Mouse (Mus musculus) ES-E14 (cell line): ENCODE results near the gene Gm8947. TPM values are rescaled to one million over a fixed set of nuclear protein-coding genes. Genes with fewer than 3 reads are reported as not detected.
"Not testable (repeated sequence)": the region's sequence is repeated elsewhere in the genome, so short reads cannot be mapped to it uniquely, and the experiment has no call there.

Source experiments
- DNase-seq: peaks from one replicate; pipeline ENCODE4 v3.0.0-alpha.2; 2013; ENCODE audit warnings: low read depth, low spot score
- H3K27ac ChIP-seq: 2 replicates; pipeline ENCODE4 v1.5.1; 2012; ENCODE audit warnings: low read depth, mild to moderate bottlenecking, low read length, moderate library complexity, mixed read lengths; ENCODE audit not compliant: poor library complexity, insufficient read depth, severe bottlenecking
- H3K36me3 ChIP-seq: 2 replicates; pipeline ENCODE4 v1.6.1; 2012; ENCODE audit warnings: mild to moderate bottlenecking, low read length, moderate library complexity, mixed read lengths; ENCODE audit not compliant: control insufficient read depth, poor library complexity, insufficient read depth, severe bottlenecking
- H3K4me1 ChIP-seq, 2 experiments: fragments of 150-350 bp in 1 of 2; sonication (generic) in 1 of 2; 2 replicates each; pipeline ENCODE4 v1.6.1; 2012; ENCODE audit warnings: low read length in 2 of 2, mild to moderate bottlenecking in 1 of 2, mixed read lengths in 1 of 2; ENCODE audit not compliant: control insufficient read depth in 2 of 2, insufficient read depth in 2 of 2, poor library complexity in 1 of 2
- H3K4me3 ChIP-seq, 2 experiments: fragments of 150-350 bp in 1 of 2; sonication (generic) in 1 of 2; 2 replicates each; pipeline ENCODE4 v1.5.1; 2012; ENCODE audit warnings: low read length in 2 of 2, low read depth in 1 of 2, mild to moderate bottlenecking in 1 of 2, mixed read lengths in 1 of 2; ENCODE audit not compliant: insufficient read depth in 1 of 2, poor library complexity in 1 of 2, severe bottlenecking in 1 of 2
- H3K9ac ChIP-seq: 2 replicates; pipeline ENCODE4 v1.6.1; 2012; ENCODE audit warnings: low read depth, mild to moderate bottlenecking, low read length, mixed read lengths; ENCODE audit not compliant: poor library complexity, insufficient read depth, severe bottlenecking
- H3K9me3 ChIP-seq: fragments of 150-350 bp; sonication (generic); 2 replicates; pipeline ENCODE4 v1.6.1; 2012; ENCODE audit warnings: low read depth, mild to moderate bottlenecking, low read length; ENCODE audit not compliant: control insufficient read depth, insufficient read depth
- CHD2 ChIP-seq: IDR thresholded peaks from 2 replicates; pipeline ENCODE4 v1.6.1; 2014; ENCODE audit warnings: mild to moderate bottlenecking, low read depth, low read length, inconsistent platforms
- HCFC1 ChIP-seq: IDR thresholded peaks from 2 replicates; pipeline ENCODE4 v1.6.1; 2012; ENCODE audit warnings: low read length, inconsistent platforms, borderline replicate concordance; ENCODE audit not compliant: insufficient read depth
- MAFK ChIP-seq: IDR thresholded peaks from 2 replicates; pipeline ENCODE4 v1.6.1; 2014; ENCODE audit warnings: mild to moderate bottlenecking, low read depth, low read length, inconsistent platforms; ENCODE audit not compliant: insufficient read depth
- ZC3H11A ChIP-seq: IDR thresholded peaks from 2 replicates; pipeline ENCODE4 v1.6.1; 2012; ENCODE audit warnings: low read depth, mild to moderate bottlenecking, inconsistent platforms, low read length, borderline replicate concordance
- ZNF384 ChIP-seq: IDR thresholded peaks from 2 replicates; pipeline ENCODE4 v1.6.1; 2012; ENCODE audit warnings: low read depth, low read length, inconsistent platforms
- in situ Hi-C, 2 experiments: fragments of 600-800 bp; cut with MboI; formaldehyde crosslinking; loops; one replicate each; pipeline ENCODE4 v1.15.1; 2025; ENCODE audit warnings: low sequenced_read_pairs in 2 of 2, inconsistent platforms in 1 of 2; ENCODE audit not compliant: unreplicated experiment in 2 of 2
- total RNA-seq: library from RNA; depleted of rRNA; stranded (reverse); fragments of 300-350 nt; gene quantifications from 2 replicates; pipeline ENCODE4 v1.2.3, GENCODE M21; 2012; rRNA removed

Gene Gm8947
- 0.49 and 0.58 TPM in 2 replicates for total RNA-seq

DNA sequence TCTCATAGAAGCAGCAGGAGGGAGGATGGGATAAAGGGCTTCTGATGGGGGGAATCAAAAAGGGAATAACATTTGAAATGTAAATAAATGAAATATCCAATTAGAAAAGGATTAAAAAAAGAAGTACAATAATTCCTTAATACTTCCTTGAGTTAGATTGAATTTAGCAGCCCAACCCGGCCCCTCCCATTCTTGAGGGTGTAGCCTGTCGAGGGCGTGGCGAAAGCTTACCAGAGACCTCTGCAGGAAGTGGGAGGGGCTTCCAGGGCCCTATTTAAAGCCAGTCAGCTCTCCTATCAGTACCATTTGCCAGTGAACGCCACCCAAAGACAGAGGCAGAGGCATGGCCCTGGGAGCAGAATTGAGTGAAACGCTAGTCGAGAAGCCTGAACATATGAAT, at the start of gene Gm8947:
Gene Gm8947, plus strand, starts transcription at position 302 of the 400 bp plus-strand sequence.
- H3K4me3 ChIP-seq, H3K27ac ChIP-seq, H3K9ac ChIP-seq, H3K36me3 ChIP-seq, in situ Hi-C loops, DNase-seq, H3K4me1 ChIP-seq, H3K9me3 ChIP-seq: not testable (repeated sequence)

DNA sequence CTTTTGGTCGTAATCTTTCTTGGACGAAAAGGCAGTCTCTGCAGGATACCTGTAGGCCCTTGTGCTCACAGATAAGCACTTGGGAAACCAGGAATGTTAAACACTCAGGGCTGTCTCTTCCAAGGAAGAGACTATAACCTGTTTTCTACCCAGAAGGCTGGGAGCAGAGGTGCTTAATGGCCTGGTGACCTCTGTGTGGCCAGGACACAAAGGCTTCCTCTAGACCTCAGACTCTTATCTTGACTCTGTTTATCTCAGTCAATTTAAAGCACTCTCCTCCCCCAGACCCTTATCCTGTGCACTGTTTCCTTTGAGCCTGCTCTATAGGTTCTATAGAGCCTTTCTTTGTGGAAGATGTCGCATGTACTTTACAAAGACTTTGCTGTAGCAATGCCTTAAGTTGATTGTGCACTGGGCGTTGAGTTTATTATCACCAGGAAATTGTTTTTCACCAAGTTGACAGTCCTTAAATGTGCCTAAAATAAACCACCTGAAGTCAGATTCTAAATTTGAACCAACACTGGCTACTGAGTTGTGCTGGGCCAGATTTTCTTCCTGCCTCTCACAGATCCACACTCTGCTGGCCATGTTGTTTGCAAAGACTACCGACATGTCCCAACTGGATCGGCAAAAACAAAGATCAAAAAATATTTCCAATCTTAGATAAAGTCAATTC, 47.6 kb upstream of the Gm8947 start:
- Histone ChIP-seq H3K9ac (no peak overlapping the region), H3K9me3 (no peaks in the 10 kb centered on the region), H3K4me3 (no peak overlapping the region), H3K4me1 (no peaks in the 10 kb centered on the region), H3K27ac (no peak overlapping the region), H3K36me3 (no peaks in the 10 kb centered on the region)
- in situ Hi-C loops: no loop called here
- no peak for DNase-seq
- TF ChIP-seq HCFC1: no peak
- no peak for TF ChIP-seq ZC3H11A
- TF ChIP-seq ZNF384: no peak
- TF ChIP-seq CHD2: no peak
- TF ChIP-seq MAFK: no peak

DNA sequence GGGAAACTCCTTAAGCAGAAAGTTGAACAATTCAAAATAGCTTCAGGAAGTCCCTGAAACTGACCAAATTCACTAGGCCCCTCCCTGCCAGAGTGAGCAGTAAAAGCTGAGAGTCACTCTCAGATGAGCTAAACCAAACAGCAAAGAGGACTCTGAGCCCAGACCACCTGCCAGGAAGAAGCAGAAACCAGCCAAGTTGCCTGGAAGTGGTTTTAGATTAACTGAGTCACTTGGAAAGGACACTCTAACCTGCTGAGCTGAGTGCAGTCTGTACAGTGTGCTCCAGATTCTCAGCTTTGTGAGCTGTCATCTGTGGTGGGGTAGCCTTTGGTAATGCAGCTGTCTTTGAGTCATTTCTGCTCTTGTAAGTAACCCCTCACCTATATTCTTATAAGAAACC, 44.4 kb upstream of the Gm8947 start:
- DNase-seq: no peak
- Histone ChIP-seq H3K4me3 (no peak overlapping the region), H3K9me3 (no peaks in the 10 kb centered on the region), H3K36me3 (no peaks in the 10 kb centered on the region), H3K27ac (no peak overlapping the region), H3K4me1 (no peaks in the 10 kb centered on the region), H3K9ac (no peak overlapping the region)
- no peak for TF ChIP-seq MAFK
- TF ChIP-seq HCFC1: no peak
- TF ChIP-seq ZNF384: no peak
- no peak for TF ChIP-seq CHD2
- TF ChIP-seq ZC3H11A: no peak
- in situ Hi-C loops: no loop called here

DNA sequence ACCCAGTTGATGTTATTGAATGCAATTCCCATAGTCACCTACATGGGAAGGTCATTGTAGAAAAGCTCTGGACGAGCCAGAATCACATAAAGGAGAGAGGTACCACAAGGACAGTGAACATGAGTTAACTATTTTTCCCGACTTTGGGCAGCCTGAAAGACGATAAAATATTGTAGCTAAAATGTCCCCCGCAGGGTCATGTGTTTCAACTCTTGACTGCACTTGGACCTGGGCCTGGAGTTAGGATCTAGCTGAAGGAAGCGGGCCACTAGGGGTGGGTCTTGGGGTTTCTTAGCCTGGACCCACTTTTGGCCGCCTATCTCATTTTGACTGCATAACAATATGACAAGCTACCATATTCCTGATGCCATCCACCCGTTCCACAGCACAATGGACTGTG, 42.0 kb upstream of the Gm8947 start:
- H3K9me3 ChIP-seq: no peaks in the 10 kb centered on the region
- in situ Hi-C loops: no loop called here
- TF ChIP-seq ZC3H11A (no peak), HCFC1 (no peak), CHD2 (no peak), MAFK (no peak), ZNF384 (no peak)

DNA sequence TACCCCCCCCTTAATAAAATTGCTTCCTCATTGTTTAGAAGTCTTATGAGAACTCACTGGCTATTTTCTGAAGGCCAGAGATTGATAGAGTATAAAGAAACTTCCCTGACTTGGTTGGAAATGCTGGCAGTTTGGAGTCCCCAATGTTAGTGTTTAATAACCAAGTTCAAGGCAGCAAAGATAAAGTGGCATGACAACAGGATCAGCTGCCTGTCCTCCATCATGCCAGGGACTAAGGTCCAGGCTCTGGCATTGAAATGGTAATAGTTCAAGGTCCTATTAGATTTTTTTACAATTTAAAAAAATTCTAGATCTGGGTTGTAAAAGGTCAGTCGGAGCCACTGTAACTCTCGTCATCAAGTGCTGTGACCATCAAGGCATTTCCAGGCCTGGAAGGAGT, 41.1 kb upstream of the Gm8947 start:
- in situ Hi-C loops: no loop called here

More for the DNA sequence above, 42.0 kb upstream of the Gm8947 start:
- Histone ChIP-seq H3K4me1 (no peaks in the 10 kb centered on the region), H3K4me3 (no peak overlapping the region), H3K9ac (no peak overlapping the region), H3K27ac (no peak overlapping the region), H3K36me3 (no peaks in the 10 kb centered on the region)
- DNase-seq: no peak

More for the DNA sequence above, 41.1 kb upstream of the Gm8947 start:
- no peaks in the 10 kb centered on the region for H3K36me3 ChIP-seq
- DNase-seq: no peak
- H3K9me3 ChIP-seq: no peaks in the 10 kb centered on the region
- H3K4me3 ChIP-seq: no peak overlapping the region
- no peaks in the 10 kb centered on the region for H3K4me1 ChIP-seq
- H3K9ac ChIP-seq: no peak overlapping the region
- no peak overlapping the region for H3K27ac ChIP-seq
- TF ChIP-seq ZC3H11A: no peak
- no peak for TF ChIP-seq MAFK
- no peak for TF ChIP-seq ZNF384
- TF ChIP-seq HCFC1: no peak
- TF ChIP-seq CHD2: no peak
